Mouse (Mus musculus): ENCODE measurements at regions not wholly inside any gene's neighbourhood (a gene's known extent, or its start where the extent isn't known, plus 50 kb on each side); places are given as distances from the start of the nearest gene placed in this dataset.
A peak's percentile ranks its signal among the peaks of the same experiment; 100 is the strongest.

- DNase-seq = peak; percentile 54
Observed at GRCm38 (mm10) chr5:52309317-52310060, 54.1 kb upstream of the Sod3 start.

- DNase-seq = no peak
Observed at GRCm38 (mm10) chr5:52296303-52296702, 67.3 kb upstream of the Sod3 start.

GRCm38 (mm10) chr5:52294466-52294865 is 69.1 kb upstream of the Sod3 start:
- DNase-seq = no peak

- DNase-seq = no peak
Observed at GRCm38 (mm10) chr5:52288319-52288718, 75.3 kb upstream of the Sod3 start.

GRCm38 (mm10) chr5:52280871-52281270 is 82.7 kb upstream of the Sod3 start:
- DNase-seq = no peak

GRCm38 (mm10) chr5:52278111-52278510 is 85.5 kb upstream of the Sod3 start:
- DNase-seq = no peak

- no peak for DNase-seq
Observed at GRCm38 (mm10) chr5:52263214-52263613, 72.9 kb upstream of the Dhx15 start.

- DNase-seq = no peak
Observed at GRCm38 (mm10) chr5:52258075-52258474, 67.8 kb upstream of the Dhx15 start.

GRCm38 (mm10) chr5:52254602-52255071 is 64.3 kb upstream of the Dhx15 start:
- DNase-seq = no peak

- DNase-seq = no peak
Observed at GRCm38 (mm10) chr5:52249804-52250203, 59.5 kb upstream of the Dhx15 start.

GRCm38 (mm10) chr5:52243931-52244330 is 53.6 kb upstream of the Dhx15 start:
- no peak for DNase-seq

GRCm38 (mm10) chr5:52242414-52242813 is 52.1 kb upstream of the Dhx15 start:
- DNase-seq = no peak

- peak; percentile 59 for DNase-seq
Observed at GRCm38 (mm10) chr5:52240540-52240939, 50.2 kb upstream of the Dhx15 start.
